Mouse (Mus musculus): Measurements from ENCODE around the gene Ndufb10. TPM values are rescaled to one million over a fixed set of nuclear protein-coding genes. Genes with fewer than 3 reads are reported as not detected.
A peak's percentile ranks its signal among the peaks of the same experiment; 100 is the strongest.

Ndufb10 gene
- polyA plus RNA-seq (2016; fragmentation: Nextera tagmentation; extraction: Ambion mirVana): 195 and 201 TPM in 2 replicates

- Histone ChIP-seq H3K27ac (peak within 1 kb of the TSS; percentile 72), H3K9me3 (no peaks in the 10 kb centered on the region), H3K4me3 (replicated peaks) (peak within 1 kb of the TSS; percentile 73), H3K4me2 (peak within 1 kb of the TSS; percentile 74), H3K4me1 (peaks cover 35% of the 10 kb centered on the region), H3K27me3 (peaks cover 6% of the 10 kb centered on the region; the same call in 1 of the 2 replicates), H3K9ac (peak within 1 kb of the TSS; percentile 87), H3K36me3 (replicated peaks) (peaks cover 16% of the 10 kb centered on the region)
- under 1% methylated on average over 30 of the region's 30 CpGs for WGBS
- ATAC-seq (ENCODE audit: low FRiP score): peak; percentile 79
These were observed at the start of gene Ndufb10 for GRCm38 (mm10) chr17:24724184-24724583. Gene Ndufb10, minus strand, starts transcription at chr17:24724478.

- Histone ChIP-seq H3K4me2 (no peak overlapping the region), H3K27me3 (0 out of 2 replicates have a peak, but pooled peaks cover 9% of the 10 kb centered on the region), H3K4me3 (replicated peaks) (no peak overlapping the region), H3K9ac (no peak overlapping the region), H3K36me3 (replicated peaks) (no peaks in the 10 kb centered on the region), H3K4me1 (no peaks in the 10 kb centered on the region), H3K9me3 (peaks cover 7% of the 10 kb centered on the region), H3K27ac (no peak overlapping the region)
- 82% methylated on average over 5 of the region's 5 CpGs for WGBS
- no peak for ATAC-seq (ENCODE audit: low FRiP score)
These were observed 49.0 kb upstream of the Ndufb10 start for GRCm38 (mm10) chr17:24773241-24773640.

- H3K36me3 ChIP-seq (replicated peaks): no peaks in the 10 kb centered on the region
- peaks cover 7% of the 10 kb centered on the region for H3K9me3 ChIP-seq
- no peak overlapping the region for H3K27ac ChIP-seq
- no peak overlapping the region for H3K4me2 ChIP-seq
- no peak for ATAC-seq (ENCODE audit: low FRiP score)
- no peak overlapping the region for H3K9ac ChIP-seq
- 0 out of 2 replicates have a peak, but pooled peaks cover 4% of the 10 kb centered on the region for H3K4me1 ChIP-seq
- WGBS: 43% methylated on average over 3 of the region's 3 CpGs
- H3K4me3 ChIP-seq (replicated peaks): no peak overlapping the region
- H3K27me3 ChIP-seq: 0 out of 2 replicates have a peak, but pooled peaks cover 11% of the 10 kb centered on the region
These were observed 44.9 kb upstream of the Ndufb10 start for GRCm38 (mm10) chr17:24769146-24769545.

GRCm38 (mm10) chr17:24766266-24766875 is 42.1 kb upstream of the Ndufb10 start:
- ATAC-seq (ENCODE audit: low FRiP score): no peak
- WGBS: 21% methylated on average over 12 of the region's 12 CpGs
- Histone ChIP-seq H3K4me1 (0 out of 2 replicates have a peak, but pooled peaks cover 4% of the 10 kb centered on the region), H3K27me3 (0 out of 2 replicates have a peak, but pooled peaks cover 11% of the 10 kb centered on the region), H3K9me3 (no peaks in the 10 kb centered on the region), H3K4me3 (replicated peaks) (no peak overlapping the region), H3K27ac (no peak overlapping the region), H3K36me3 (replicated peaks) (no peaks in the 10 kb centered on the region), H3K9ac (no peak overlapping the region), H3K4me2 (no peak overlapping the region)

GRCm38 (mm10) chr17:24765016-24765905 is 41.0 kb upstream of the Ndufb10 start:
- Histone ChIP-seq H3K9me3 (no peaks in the 10 kb centered on the region), H3K4me3 (replicated peaks) (no peak overlapping the region), H3K4me1 (0 out of 2 replicates have a peak, but pooled peaks cover 4% of the 10 kb centered on the region), H3K27ac (no peak overlapping the region), H3K9ac (no peak overlapping the region), H3K36me3 (replicated peaks) (no peaks in the 10 kb centered on the region), H3K4me2 (no peak overlapping the region), H3K27me3 (0 out of 2 replicates have a peak, but pooled peaks cover 11% of the 10 kb centered on the region)
- WGBS: 61% methylated on average over 21 of the region's 22 CpGs
- no peak for ATAC-seq (ENCODE audit: low FRiP score)

- WGBS: 62% methylated on average over 5 of the region's 5 CpGs
- Histone ChIP-seq H3K4me1 (0 out of 2 replicates have a peak, but pooled peaks cover under 1% of the 10 kb centered on the region), H3K27ac (no peak overlapping the region), H3K4me2 (no peak overlapping the region), H3K9me3 (no peaks in the 10 kb centered on the region), H3K36me3 (replicated peaks) (no peaks in the 10 kb centered on the region), H3K4me3 (replicated peaks) (no peak overlapping the region), H3K9ac (no peak overlapping the region), H3K27me3 (peaks cover 16% of the 10 kb centered on the region)
- no peak for ATAC-seq (ENCODE audit: low FRiP score)
These were observed 36.8 kb upstream of the Ndufb10 start for GRCm38 (mm10) chr17:24761121-24761520.

GRCm38 (mm10) chr17:24757394-24757793 is 33.1 kb upstream of the Ndufb10 start:
- Histone ChIP-seq H3K36me3 (replicated peaks) (no peaks in the 10 kb centered on the region), H3K4me3 (replicated peaks) (no peak overlapping the region), H3K9ac (no peak overlapping the region), H3K4me1 (peaks cover 10% of the 10 kb centered on the region), H3K9me3 (no peaks in the 10 kb centered on the region), H3K27ac (no peak overlapping the region), H3K4me2 (no peak overlapping the region), H3K27me3 (peaks cover 54% of the 10 kb centered on the region)
- no peak for ATAC-seq (ENCODE audit: low FRiP score)
- WGBS: 82% methylated on average over 1 of the region's 1 CpGs

GRCm38 (mm10) chr17:24752415-24753394 is 28.4 kb upstream of the Ndufb10 start, which contains the start of gene Hs3st6:
Gene Hs3st6, plus strand, starts transcription at chr17:24752988.
- WGBS: under 1% methylated on average over 73 of the region's 82 CpGs
- no peaks in the 10 kb centered on the region for H3K9me3 ChIP-seq
- peak; percentile 83 for ATAC-seq (ENCODE audit: low FRiP score)
- H3K9ac ChIP-seq: peak within 1 kb of the TSS; percentile 52
- H3K4me2 ChIP-seq: peak within 1 kb of the TSS; percentile 96
- H3K27me3 ChIP-seq: peaks cover 85% of the 10 kb centered on the region
- H3K36me3 ChIP-seq (replicated peaks): no peaks in the 10 kb centered on the region
- peak within 1 kb of the TSS; percentile 55 for H3K4me3 ChIP-seq (replicated peaks)
- H3K4me1 ChIP-seq: peaks cover 15% of the 10 kb centered on the region
- H3K27ac ChIP-seq: no peak within 1 kb of the TSS

GRCm38 (mm10) chr17:24751528-24751927 is 27.2 kb upstream of the Ndufb10 start:
- H3K4me2 ChIP-seq: no peak overlapping the region
- no peak overlapping the region for H3K4me3 ChIP-seq (replicated peaks)
- no peaks in the 10 kb centered on the region for H3K9me3 ChIP-seq
- WGBS: 12% methylated on average over 4 of the region's 4 CpGs
- peaks cover 15% of the 10 kb centered on the region for H3K4me1 ChIP-seq
- ATAC-seq (ENCODE audit: low FRiP score): no peak
- peaks cover 85% of the 10 kb centered on the region for H3K27me3 ChIP-seq
- H3K9ac ChIP-seq: no peak overlapping the region
- no peaks in the 10 kb centered on the region for H3K36me3 ChIP-seq (replicated peaks)
- no peak overlapping the region for H3K27ac ChIP-seq

GRCm38 (mm10) chr17:24746986-24747385 is 22.7 kb upstream of the Ndufb10 start:
- no peak overlapping the region for H3K27ac ChIP-seq
- no peak overlapping the region for H3K4me3 ChIP-seq (replicated peaks)
- no peak overlapping the region for H3K9ac ChIP-seq
- no peaks in the 10 kb centered on the region for H3K9me3 ChIP-seq
- H3K27me3 ChIP-seq: peaks cover 48% of the 10 kb centered on the region
- 46% methylated on average over 4 of the region's 4 CpGs for WGBS
- H3K4me1 ChIP-seq: peaks cover under 1% of the 10 kb centered on the region; the same call in 1 of the 2 replicates
- no peaks in the 10 kb centered on the region for H3K36me3 ChIP-seq (replicated peaks)
- ATAC-seq (ENCODE audit: low FRiP score): no peak
- H3K4me2 ChIP-seq: no peak overlapping the region

Measured in forebrain, embryonic 12.5 days (tissue).